Mouse (Mus musculus) natural killer cell, adult 2 months (primary cell): ENCODE measurements around the gene Sec62.

Source experiments
- DNase-seq, 2 experiments: peaks; one replicate each; pipeline ENCODE4 v3.0.0; 2022; ENCODE audit warnings: low spot score in 2 of 2

Gene Sec62

DNA sequence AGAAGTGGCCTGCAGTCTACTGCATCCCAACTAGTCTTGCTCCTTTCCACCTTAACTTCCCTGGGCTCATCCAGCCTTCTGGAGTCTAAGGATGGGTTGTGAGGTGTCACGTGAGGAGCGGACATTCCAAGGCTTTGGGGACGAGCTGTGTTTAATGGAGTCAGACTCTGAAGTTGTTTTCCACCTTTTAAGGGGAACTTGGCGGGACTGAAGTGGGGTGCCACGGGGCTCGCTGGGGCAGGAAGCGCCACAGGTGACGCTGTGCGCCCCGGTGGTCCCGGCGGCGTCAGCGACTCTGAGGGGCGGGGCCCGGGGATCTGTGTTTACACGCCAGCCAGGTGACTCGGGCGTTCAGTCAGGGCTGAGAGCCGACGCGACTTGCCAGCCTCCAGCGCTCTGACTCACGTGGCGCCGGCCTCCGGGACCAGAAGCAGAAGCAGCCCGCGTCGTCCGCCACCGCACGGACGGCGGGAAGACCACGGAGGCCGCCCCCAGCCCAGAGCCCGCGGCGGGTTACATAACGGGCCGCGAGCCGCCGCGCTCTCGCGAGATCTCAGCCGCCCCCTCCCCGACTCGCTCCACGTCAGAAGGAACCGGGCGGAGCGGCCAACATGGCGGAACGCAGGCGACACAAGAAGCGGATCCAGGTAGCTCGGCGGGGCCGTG, at the start of gene Sec62:
Gene Sec62, plus strand, starts transcription at position 139 of the 666 bp plus-strand sequence.
- DNase-seq, result peak; percentile 90 to 93

- no peak for DNase-seq
Observed at GRCm38 (mm10) chr3:30742891-30743290, 49.8 kb upstream of the Sec62 start.

DNA sequence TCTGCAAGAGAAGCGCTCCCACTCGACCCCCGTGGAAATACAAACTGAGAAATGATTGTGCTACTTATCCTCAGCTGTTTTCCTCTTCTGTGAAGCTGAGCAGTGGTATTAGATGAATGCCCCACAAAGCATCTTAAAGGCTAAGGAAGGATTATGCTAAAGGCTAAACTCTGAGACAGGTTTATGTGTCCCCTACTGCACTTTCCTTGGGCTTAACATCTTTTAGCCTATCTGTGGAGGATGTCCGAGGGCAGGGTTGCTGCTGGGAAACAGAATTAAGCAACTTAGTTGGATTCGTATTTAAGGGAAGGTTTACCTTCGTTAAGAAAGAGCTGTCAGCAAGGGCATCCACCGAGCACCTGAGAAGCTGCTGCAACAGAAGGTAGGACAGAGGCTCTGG, 46.7 kb upstream of the Sec62 start, which contains the start of gene Samd7:
Gene Samd7, plus strand, starts transcription at position 288 of the 400 bp plus-strand sequence.
- no peak for DNase-seq

- DNase-seq, result no peak
Observed at GRCm38 (mm10) chr3:30748316-30748715, 44.4 kb upstream of the Sec62 start.

DNA sequence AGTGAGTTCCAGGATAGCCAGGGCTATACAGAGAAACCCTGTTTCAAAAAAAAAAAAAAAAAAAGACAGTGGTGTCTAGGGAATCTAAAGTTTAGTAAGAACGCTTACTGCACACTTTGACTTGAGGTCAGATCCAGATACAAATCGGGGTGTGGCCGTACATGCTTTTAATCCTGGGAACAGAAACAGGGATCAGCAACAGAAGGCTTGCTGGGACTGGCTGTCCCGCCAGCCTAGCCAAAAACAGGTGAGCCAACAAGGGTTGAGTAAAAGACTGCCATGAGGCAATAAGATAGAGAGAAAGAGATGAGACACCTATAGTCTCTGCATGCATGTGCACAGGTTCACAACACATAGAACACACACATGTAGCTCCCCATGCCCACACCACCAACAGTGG, 38.0 kb upstream of the Sec62 start:
- DNase-seq, result no peak

- no peak for DNase-seq
Observed at GRCm38 (mm10) chr3:30764877-30765276, 27.8 kb upstream of the Sec62 start.

DNA sequence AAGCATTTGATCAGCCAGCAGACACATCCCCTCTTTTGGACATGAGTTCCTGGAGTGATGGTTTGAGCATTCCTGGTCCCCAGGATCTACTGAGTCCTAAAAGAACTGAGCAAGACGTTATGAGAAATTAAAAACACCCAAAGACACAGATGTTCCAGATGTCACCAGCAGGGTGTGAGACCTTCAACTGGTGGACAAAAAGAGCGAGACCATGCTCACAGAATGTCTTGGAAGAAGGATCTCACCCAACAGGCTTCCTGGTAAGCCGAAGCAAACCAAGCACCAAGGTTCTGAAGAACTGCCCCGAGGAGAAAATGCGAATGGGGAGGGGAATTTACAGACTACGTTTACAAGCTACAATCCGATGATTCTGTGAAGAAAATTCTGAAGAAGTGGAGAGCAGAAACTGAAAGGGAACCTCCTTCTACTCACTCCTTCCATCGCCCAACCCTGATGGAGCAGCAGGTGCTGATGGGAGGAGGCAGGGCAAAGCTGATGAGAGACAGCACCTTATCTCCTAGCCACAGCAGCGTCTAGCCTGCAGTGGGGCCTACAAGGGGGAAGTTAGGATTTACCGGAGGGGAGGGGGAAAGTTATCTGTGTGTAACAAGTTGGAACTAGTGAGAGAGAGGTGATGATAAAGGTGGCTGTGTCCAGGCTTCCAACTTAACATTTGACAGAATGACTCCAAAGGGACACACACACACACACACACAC, 27.2 kb upstream of the Sec62 start:
- DNase-seq, result peak; percentile 26 to 37

GRCm38 (mm10) chr3:30766177-30766576, 26.5 kb upstream of the Sec62 start:
- no peak for DNase-seq

DNA sequence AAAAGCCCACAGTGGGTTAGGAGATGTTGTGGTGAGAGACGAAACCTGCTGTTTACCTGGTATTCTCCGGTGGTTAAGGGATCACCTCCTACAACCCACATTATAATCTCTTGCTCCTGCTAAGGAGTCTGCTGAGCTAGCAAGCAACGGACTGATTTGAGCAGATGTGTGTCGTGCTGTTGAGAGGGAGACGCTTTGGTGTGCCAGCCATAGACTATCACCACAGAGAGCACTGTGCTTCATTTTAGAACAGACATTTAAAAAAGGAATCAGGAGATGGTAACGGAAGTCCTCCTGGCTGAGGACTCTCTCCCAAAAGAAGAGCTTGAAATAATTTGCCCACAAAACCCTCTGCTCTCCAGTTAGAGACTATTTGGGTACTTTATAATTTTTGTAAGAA, 25.4 kb upstream of the Sec62 start:
- no peak for DNase-seq

- DNase-seq, result no peak
Observed at GRCm38 (mm10) chr3:30769755-30770515, 22.7 kb upstream of the Sec62 start.

DNA sequence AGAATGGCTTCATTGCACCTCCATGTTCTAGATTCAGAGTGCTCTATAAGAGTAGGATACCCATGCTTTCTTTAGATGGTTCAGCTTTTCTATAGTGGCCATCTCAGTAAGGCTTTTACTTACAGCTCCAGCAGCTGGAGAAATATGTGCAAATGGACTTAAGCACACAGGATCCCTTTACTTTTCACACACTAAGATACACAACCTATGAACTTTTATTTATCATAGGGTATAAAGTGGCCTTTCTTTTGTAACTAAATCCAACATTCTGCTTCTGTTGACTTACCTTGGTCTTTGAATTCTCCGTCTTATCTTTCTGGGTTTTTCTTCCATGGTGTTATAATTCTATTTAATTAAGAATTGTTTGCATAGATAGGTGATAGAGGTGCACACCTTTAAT, 21.1 kb upstream of the Sec62 start:
- DNase-seq, result no peak

DNA sequence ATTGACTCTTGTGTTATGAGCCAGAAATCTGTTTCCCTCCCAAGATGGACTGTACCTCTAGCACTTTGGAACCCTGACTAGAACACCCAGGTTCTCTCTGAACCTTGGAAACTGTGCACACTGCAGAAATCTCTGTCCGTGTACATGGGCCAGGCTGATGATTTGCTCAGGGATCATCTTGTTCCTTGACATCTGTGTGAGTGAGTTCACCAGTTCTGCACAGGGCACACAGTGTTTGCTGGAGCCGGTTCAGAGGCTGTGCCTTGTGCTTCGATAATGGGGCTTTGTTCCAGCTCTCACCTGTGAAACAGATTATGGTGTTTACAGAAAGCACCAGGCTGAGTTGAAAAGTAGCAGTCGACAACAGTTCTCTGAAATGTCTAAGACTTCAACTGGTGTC, 20.0 kb upstream of the Sec62 start:
- DNase-seq, result no peak

- DNase-seq, result no peak
Observed at GRCm38 (mm10) chr3:30774677-30775076, 18.0 kb upstream of the Sec62 start.

GRCm38 (mm10) chr3:30777984-30778383, 14.7 kb upstream of the Sec62 start:
- no peak for DNase-seq

- no peak for DNase-seq
Observed at GRCm38 (mm10) chr3:30788531-30788930, 4.1 kb upstream of the Sec62 start.

- peak; percentile 13 to 16 for DNase-seq
Observed at GRCm38 (mm10) chr3:30793403-30794221, 937 bp downstream of the Sec62 start.

DNA sequence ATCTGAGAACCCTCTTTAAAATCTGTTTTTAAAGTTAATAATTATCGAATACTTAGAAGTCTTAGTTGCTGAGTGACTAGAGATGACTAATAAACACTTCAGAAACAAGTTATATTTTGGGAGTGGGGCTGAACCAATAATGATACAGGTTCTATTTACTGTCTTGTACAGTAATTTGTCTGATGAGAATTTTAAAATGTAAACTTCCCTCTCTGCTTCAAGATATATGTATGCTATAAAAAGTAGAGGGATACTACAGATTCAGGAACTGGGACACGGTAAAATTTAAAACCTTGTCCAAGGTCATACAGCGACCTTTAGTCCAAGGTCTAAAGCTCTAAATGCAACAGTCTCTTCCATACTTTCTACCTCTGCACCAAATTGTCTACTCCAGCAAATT, 9.5 kb downstream of the Sec62 start:
- no peak for DNase-seq

GRCm38 (mm10) chr3:30812881-30813280, 20.2 kb downstream of the Sec62 start:
- no peak for DNase-seq

DNA sequence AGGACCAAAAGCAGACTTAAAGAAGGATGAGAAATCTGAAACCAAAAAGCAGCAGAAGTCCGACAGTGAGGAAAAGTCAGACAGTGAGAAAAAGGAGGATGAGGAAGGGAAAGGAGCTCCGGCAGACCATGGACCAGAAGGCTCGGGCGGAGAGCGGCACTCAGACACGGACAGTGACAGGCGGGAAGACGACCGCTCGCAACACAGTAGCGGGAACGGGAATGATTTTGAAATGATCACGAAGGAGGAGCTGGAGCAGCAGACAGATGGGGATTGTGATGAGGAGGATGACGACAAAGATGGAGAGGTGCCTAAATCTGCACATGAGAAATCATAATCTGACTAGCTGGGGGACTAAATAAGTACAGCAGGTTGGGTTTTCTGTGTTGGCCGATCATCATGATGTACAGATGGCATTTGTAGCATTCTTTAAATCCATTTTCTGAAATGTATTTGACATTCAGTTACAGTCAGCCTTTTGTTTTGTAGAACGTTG, 26.0 kb downstream of the Sec62 start:
- DNase-seq, result no peak

- no peak for DNase-seq
Observed at GRCm38 (mm10) chr3:30822163-30822562, 29.5 kb downstream of the Sec62 start.

DNA sequence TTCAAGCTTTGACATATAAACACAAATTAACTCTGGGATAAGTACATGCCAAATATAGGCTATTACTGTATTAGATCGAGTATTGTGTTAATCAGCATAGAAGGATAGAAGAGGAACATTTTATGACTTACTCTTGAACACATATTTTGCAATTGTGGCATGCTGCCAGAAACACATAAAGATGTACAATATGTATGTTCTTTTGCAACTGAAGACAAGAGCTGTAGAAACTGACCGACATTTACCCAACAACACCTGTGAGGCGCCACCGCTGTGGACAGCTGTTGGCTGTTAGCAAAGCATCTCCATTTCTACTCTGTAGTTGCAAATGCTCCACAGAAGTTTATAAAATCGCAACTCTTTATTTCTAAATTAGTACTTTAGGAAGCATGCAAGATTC, 33.4 kb downstream of the Sec62 start:
- DNase-seq, result no peak
